In the genomic region with DNA sequence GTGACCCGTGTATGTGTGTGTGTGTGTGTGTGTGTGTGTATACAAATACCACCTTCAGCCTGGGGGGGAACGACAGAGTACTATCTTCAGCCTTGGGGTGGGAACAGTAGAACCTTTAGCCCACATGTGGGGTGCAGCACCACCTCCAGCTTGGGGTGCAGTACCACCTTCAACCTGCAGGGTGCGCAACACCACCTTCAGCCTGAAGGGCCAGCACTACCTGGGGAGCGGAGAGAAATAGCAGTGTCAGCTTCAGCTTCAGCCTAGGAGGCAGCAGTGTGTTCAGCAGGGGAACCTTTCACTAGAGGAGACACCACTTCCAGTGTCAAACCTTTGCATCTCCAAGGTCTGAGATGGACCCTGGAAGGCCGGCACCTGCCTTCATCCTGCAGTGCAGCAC, we compare ENCODE assay signal across 8 mouse cellular contexts.
DNase-seq lines count a peak whose midpoint lies in the region; ATAC-seq and TF ChIP-seq lines count a peak whose summit lies in the region.

No protein-coding gene starts in this region.

- TF ChIP-seq EP300 in heart, postnatal 0 days (IDR thresholded peaks at IDR 0.05; ENCODE audit: low read depth) = no peak
- no peak for TF ChIP-seq EP300 in CH12.LX (IDR thresholded peaks at IDR 0.05; ENCODE audit: low read length)
- no peak for TF ChIP-seq EP300 in liver, embryonic 14.5 days (IDR thresholded peaks at IDR 0.05; ENCODE audit: low read depth)
- TF ChIP-seq EP300 in stomach, postnatal 0 days (optimal IDR thresholded peaks at IDR 0.05) = no peak

- H3K9me3 ChIP-seq in heart, postnatal 0 days (replicated peaks; ENCODE audit: control insufficient read depth, low read length) = no peaks in the 10 kb centered on the region
- H3K9me3 ChIP-seq in CH12.LX (replicated peaks; ENCODE audit: low read length) = no peaks in the 10 kb centered on the region
- no peaks in the 10 kb centered on the region for H3K9me3 ChIP-seq in liver, embryonic 14.5 days (ENCODE audit: control insufficient read depth, low read length)
- H3K9me3 ChIP-seq in stomach, postnatal 0 days (ENCODE audit: control insufficient read depth, low read length) = no peaks in the 10 kb centered on the region

- no peak overlapping the region for H3K4me3 ChIP-seq in heart, postnatal 0 days (ENCODE audit: low read depth, low read length)
- no peak overlapping the region for H3K4me3 ChIP-seq in CH12.LX (replicated peaks in 1 of 3; ENCODE audit: low read depth in 2 of 3, low read length in 2 of 3, poor library complexity in 1 of 3)
- H3K4me3 ChIP-seq in liver, embryonic 14.5 days (ENCODE audit: insufficient read depth in 1 of 2, low read depth in 2 of 2, low read length in 2 of 2) = no peak overlapping the region
- H3K4me3 ChIP-seq in stomach, postnatal 0 days (ENCODE audit: low read depth, low read length) = no peak overlapping the region

- 0 out of 2 replicates have a peak, but pooled peaks have one; percentile 3 for ATAC-seq in heart, postnatal 0 days (ENCODE audit: insufficient read depth, low read depth)
- ATAC-seq in liver, embryonic 14.5 days (ENCODE audit: insufficient read depth) = peak; percentile 47
- peak; percentile 30; the same call in 1 of the 2 replicates for ATAC-seq in stomach, postnatal 0 days (ENCODE audit: low FRiP score, low TSS enrichment)

- intact Hi-C loops in heart, postnatal 25 days (cut with DNase I) = loop anchor here (10.0 kb wide), 1 partner anchor 189 kb away; no protein-coding TSS in a partner anchor

- H3K4me1 ChIP-seq in heart, postnatal 0 days (ENCODE audit: control insufficient read depth, insufficient read depth) = no peaks in the 10 kb centered on the region
- peaks cover 45 to 79% of the 10 kb centered on the region in 2 experiments for H3K4me1 ChIP-seq in CH12.LX (ENCODE audit: control insufficient read depth in 1 of 2, insufficient read depth in 2 of 2)
- peaks cover 0 to 16% of the 10 kb centered on the region in 2 experiments; a peak in 3 of 4 replicates for H3K4me1 ChIP-seq in liver, embryonic 14.5 days (replicated peaks; ENCODE audit: control insufficient read depth in 2 of 2, insufficient read depth in 2 of 2, low read length in 1 of 2)
- 0 out of 2 replicates have a peak, but pooled peaks cover 3% of the 10 kb centered on the region for H3K4me1 ChIP-seq in stomach, postnatal 0 days (replicated peaks; ENCODE audit: control insufficient read depth, insufficient read depth)

- dilution Hi-C loops in CH12.LX (cut with MboI; ENCODE audit: extremely low pct_ligation_motif_present, extremely low pct_unique_long_range_greater_than_20kb, low sequenced_read_pairs) = no loop called here

- no peaks in the 10 kb centered on the region for H3K79me2 ChIP-seq in CH12.LX (replicated peaks; ENCODE audit: control insufficient read depth, extremely low read depth, insufficient read depth, poor library complexity, severe bottlenecking)

- no peaks in the 10 kb centered on the region for H3K27me3 ChIP-seq in heart, postnatal 0 days (ENCODE audit: control insufficient read depth, insufficient read depth, low read length)
- no peaks in the 10 kb centered on the region for H3K27me3 ChIP-seq in CH12.LX (replicated peaks)
- H3K27me3 ChIP-seq in liver, embryonic 14.5 days (ENCODE audit: control insufficient read depth, insufficient read depth, low read length) = no peaks in the 10 kb centered on the region; the same call in 1 of the 2 replicates
- H3K27me3 ChIP-seq in stomach, postnatal 0 days (ENCODE audit: control insufficient read depth, insufficient read depth, low read length) = no peaks in the 10 kb centered on the region

- no peak overlapping the region for H3K9ac ChIP-seq in heart, postnatal 0 days (replicated peaks; ENCODE audit: low read depth, low read length)
- no peak overlapping the region for H3K9ac ChIP-seq in CH12.LX (ENCODE audit: insufficient read depth, low read depth)
- no peak overlapping the region for H3K9ac ChIP-seq in liver, embryonic 14.5 days (replicated peaks)
- H3K9ac ChIP-seq in stomach, postnatal 0 days (ENCODE audit: low read length) = no peak overlapping the region

- no peak for DNase-seq in heart, postnatal 0 days (ENCODE audit: low spot score)
- DNase-seq in heart, postnatal 25 days (ENCODE audit: low spot score) = no peak
- DNase-seq in CH12.LX (ENCODE audit: extremely low read depth) = peak; percentile 78
- peak; percentile 64 for DNase-seq in c-Kit-positive CD71-positive TER-119-positive erythroid progenitor cells, embryonic 14.5 days (ENCODE audit: low spot score)
- peak; percentile 35 to 41 (median 36) for DNase-seq in liver, embryonic 14.5 days (ENCODE audit: low read depth in 3 of 3, low spot score in 3 of 3)
- peak; percentile 76 for DNase-seq in stomach, postnatal 0 days (ENCODE audit: low spot score)
- no peak for DNase-seq in gastrocnemius, adult 18-20 months (ENCODE audit: low spot score)
- DNase-seq in layer of hippocampus, postnatal 25 days (ENCODE audit: extremely low spot score in 1 of 2, low spot score in 1 of 2) = no peak

- no peaks in the 10 kb centered on the region for H3K36me3 ChIP-seq in heart, postnatal 0 days (replicated peaks; ENCODE audit: control insufficient read depth, insufficient read depth, low read length)
- peaks cover 0 to 8% of the 10 kb centered on the region in 2 experiments for H3K36me3 ChIP-seq in CH12.LX (replicated peaks in 1 of 2; ENCODE audit: control insufficient read depth in 1 of 2, insufficient read depth in 1 of 2, low read length in 1 of 2)
- H3K36me3 ChIP-seq in liver, embryonic 14.5 days (replicated peaks; ENCODE audit: control insufficient read depth, insufficient read depth, low read depth) = no peaks in the 10 kb centered on the region
- no peaks in the 10 kb centered on the region for H3K36me3 ChIP-seq in stomach, postnatal 0 days (ENCODE audit: control insufficient read depth, insufficient read depth, low read length)

- H3K27ac ChIP-seq in heart, postnatal 0 days (ENCODE audit: low read depth) = no peak overlapping the region
- no peak overlapping the region; the same call in 1 of the 2 replicates for H3K27ac ChIP-seq in CH12.LX (ENCODE audit: insufficient read depth, low read depth)
- no peak overlapping the region for H3K27ac ChIP-seq in liver, embryonic 14.5 days
- H3K27ac ChIP-seq in stomach, postnatal 0 days (replicated peaks) = no peak overlapping the region

- peak; percentile 54 for TF ChIP-seq RAD21 in CH12.LX (IDR thresholded peaks at IDR 0.05; ENCODE audit: low read depth, low read length)

- TF ChIP-seq CTCF in heart, postnatal 0 days (IDR thresholded peaks at IDR 0.05; ENCODE audit: low read depth) = peak; percentile 66
- peak; percentile 92 to 97 for TF ChIP-seq CTCF in CH12.LX (conservative IDR thresholded peaks at IDR 0.05 in 1 of 2, IDR thresholded peaks at IDR 0.05 in 1 of 2; ENCODE audit: low read depth in 2 of 2, low read length in 2 of 2)
- TF ChIP-seq CTCF in liver, embryonic 14.5 days (IDR thresholded peaks at IDR 0.05; ENCODE audit: low read depth) = peak; percentile 100
- peak; percentile 84 for TF ChIP-seq CTCF in stomach, postnatal 0 days (IDR thresholded peaks at IDR 0.05; ENCODE audit: low read depth)

- in situ Hi-C loops in CH12.LX (cut with MboI; ENCODE audit: low pct_ligation_motif_present, low pct_unique_long_range_greater_than_20kb, low sequenced_read_pairs) = no loop called here

- TF ChIP-seq POLR2A in CH12.LX (IDR thresholded peaks at IDR 0.05; ENCODE audit: low read depth, low read length) = no peak

- WGBS in heart, postnatal 0 days = 65% methylated on average over 5 of the region's 5 CpGs
- 35% methylated on average over 5 of the region's 5 CpGs for WGBS in liver, embryonic 14.5 days (ENCODE audit: insufficient replicate concordance)
- 63% methylated on average over 5 of the region's 5 CpGs for WGBS in stomach, postnatal 0 days

- H3K4me2 ChIP-seq in heart, postnatal 0 days (ENCODE audit: low read depth, low read length) = no peak overlapping the region
- H3K4me2 ChIP-seq in CH12.LX (ENCODE audit: insufficient read depth, low read depth, poor library complexity, severe bottlenecking) = no peak overlapping the region
- no peak overlapping the region for H3K4me2 ChIP-seq in liver, embryonic 14.5 days (ENCODE audit: low read depth)
- H3K4me2 ChIP-seq in stomach, postnatal 0 days (replicated peaks; ENCODE audit: low read depth) = no peak overlapping the region

TF ChIP-seq in CH12.LX, 34 proteins besides CTCF, POLR2A, EP300 and RAD21 (continues in another document):
- TF ChIP-seq PAX5 (IDR thresholded peaks at IDR 0.05; ENCODE audit: low read length) (no peak), NRF1 (IDR thresholded peaks at IDR 0.05; ENCODE audit: low read depth, low read length) (0 out of 2 replicates have a peak, but pooled peaks have one; percentile 8), JUN (IDR thresholded peaks at IDR 0.05; ENCODE audit: insufficient read depth, low read depth, low read length) (no peak), MYC (IDR thresholded peaks at IDR 0.05; ENCODE audit: low read depth, low read length) (0 out of 2 replicates have a peak, but pooled peaks have one; percentile 21), CHD1 (IDR thresholded peaks at IDR 0.05; ENCODE audit: low read depth, low read length) (no peak), IRF4 (IDR thresholded peaks at IDR 0.05; ENCODE audit: low read depth, low read length) (no peak), UBTF (IDR thresholded peaks at IDR 0.05; ENCODE audit: low read depth, low read length) (peak; percentile 56; the same call in 1 of the 2 replicates), CHD2 (IDR thresholded peaks at IDR 0.05; ENCODE audit: low read length) (no peak), HCFC1 (IDR thresholded peaks at IDR 0.05; ENCODE audit: low read depth, low read length) (no peak), ZKSCAN1 (IDR thresholded peaks at IDR 0.05; ENCODE audit: borderline replicate concordance, low read depth, low read length) (no peak), ELF1 (IDR thresholded peaks at IDR 0.05; ENCODE audit: low read depth, low read length) (no peak), USF1 (IDR thresholded peaks at IDR 0.05; ENCODE audit: low read depth, low read length) (no peak), ZC3H11A (IDR thresholded peaks at IDR 0.05; ENCODE audit: low read depth, low read length) (no peak), ZNF384 (IDR thresholded peaks at IDR 0.05; ENCODE audit: low read depth, low read length) (no peak), SIN3A (IDR thresholded peaks at IDR 0.05; ENCODE audit: low read length) (no peak), NELFE (IDR thresholded peaks at IDR 0.05; ENCODE audit: low read depth, low read length) (no peak; the same call in 1 of the 2 replicates), MXI1 (IDR thresholded peaks at IDR 0.05; ENCODE audit: low read depth, low read length) (no peak), USF2 (conservative IDR thresholded peaks at IDR 0.05; ENCODE audit: low read depth, low read length) (no peak), BHLHE40 (IDR thresholded peaks at IDR 0.05; ENCODE audit: low read depth, low read length) (no peak), GABPA (IDR thresholded peaks at IDR 0.05; ENCODE audit: insufficient replicate concordance, low read depth, low read length) (no peak), TCF12 (IDR thresholded peaks at IDR 0.05; ENCODE audit: low read depth, low read length) (0 out of 2 replicates have a peak, but pooled peaks have one; percentile 25), RCOR1 (conservative IDR thresholded peaks at IDR 0.05; ENCODE audit: low read depth, low read length) (no peak)

Comparison
In these comparisons a context has a peak if more than half of its experiments do, and no peak if none do; other contexts are left out.
1. DNase-seq: peak in CH12.LX (single experiment), c-Kit-positive CD71-positive TER-119-positive erythroid progenitor cells, embryonic 14.5 days (single experiment), liver, embryonic 14.5 days (3 of 3) and stomach, postnatal 0 days (single experiment); none in heart, postnatal 0 days (single experiment), heart, postnatal 25 days (single experiment), gastrocnemius, adult 18-20 months (single experiment) and layer of hippocampus, postnatal 25 days (0 of 2).
2. Peak in every context shown above with its lines, with median percentiles within 50 percentile points of each other: ATAC-seq and CTCF ChIP-seq.